Mouse (Mus musculus) megakaryocyte, embryonic 14.5 days (primary cell): ENCODE measurements around the gene Gm19410. TPM values are rescaled to one million over a fixed set of nuclear protein-coding genes. Genes with fewer than 3 reads are reported as not detected.

Experiments
- H3K27me3 ChIP-seq: replicated peaks from 2 replicates; pipeline ENCODE3; 2012; ENCODE audit warnings: inconsistent platforms
- H3K36me3 ChIP-seq: replicated peaks from 2 replicates; pipeline ENCODE3; 2012; ENCODE audit warnings: low read length, inconsistent platforms, mixed read lengths
- H3K4me1 ChIP-seq: 2 replicates; pipeline ENCODE4 v1.6.1; 2012; ENCODE audit warnings: inconsistent platforms
- H3K4me3 ChIP-seq: replicated peaks from 2 replicates; pipeline ENCODE3; 2012; ENCODE audit warnings: moderate library complexity, mild to moderate bottlenecking, inconsistent platforms
- H3K9me3 ChIP-seq: 2 replicates; pipeline ENCODE4 v1.6.1; 2012; ENCODE audit warnings: inconsistent platforms
- FLI1 ChIP-seq: IDR thresholded peaks from 2 replicates; pipeline ENCODE4 v1.6.1; 2012; ENCODE audit warnings: low read length, inconsistent platforms, mixed read lengths
- GATA1 ChIP-seq: IDR thresholded peaks from 3 replicates; pipeline ENCODE4 v1.6.1; 2012; ENCODE audit warnings: mixed read lengths, low read length, inconsistent platforms, borderline replicate concordance
- polyA plus RNA-seq: library from polyadenylated mRNA; stranded (reverse); fragments of >175 nt; gene quantifications from 2 replicates; pipeline ENCODE4 v1.2.3, GENCODE M21; 2012; ENCODE audit warnings: low replicate concordance; ENCODE audit not compliant: insufficient read depth

Gm19410 gene
- 0.02 TPM in 1 of 2 replicates, not detected in the other for polyA plus RNA-seq

- Histone ChIP-seq H3K4me3 (no peak within 1 kb of the TSS), H3K9me3 (0 out of 2 replicates have a peak, but pooled peaks cover 4% of the 10 kb centered on the region), H3K36me3 (no peaks in the 10 kb centered on the region), H3K27me3 (peaks cover 22% of the 10 kb centered on the region), H3K4me1 (peaks cover 3% of the 10 kb centered on the region; the same call in 1 of the 2 replicates)
- TF ChIP-seq FLI1 (no peak), GATA1 (no peak)
Observed at GRCm38 (mm10) chr8:35765499-35766193, at the start of gene Gm19410. TSS of gene Gm19410 (plus strand) at chr8:35765790.

GRCm38 (mm10) chr8:35730776-35731175 lies 34.8 kb upstream of the Gm19410 start:
- Histone ChIP-seq H3K4me1 (peaks cover 3% of the 10 kb centered on the region; the same call in 1 of the 2 replicates), H3K27me3 (no peaks in the 10 kb centered on the region), H3K9me3 (no peaks in the 10 kb centered on the region), H3K4me3 (no peak overlapping the region), H3K36me3 (no peaks in the 10 kb centered on the region)
- TF ChIP-seq GATA1 (no peak), FLI1 (no peak)

GRCm38 (mm10) chr8:35735438-35735837 lies 30.2 kb upstream of the Gm19410 start:
- H3K36me3 ChIP-seq, result no peaks in the 10 kb centered on the region
- TF ChIP-seq FLI1 (no peak), GATA1 (no peak)
- no peaks in the 10 kb centered on the region for H3K4me1 ChIP-seq
- no peaks in the 10 kb centered on the region for H3K9me3 ChIP-seq
- H3K27me3 ChIP-seq, result no peaks in the 10 kb centered on the region
- H3K4me3 ChIP-seq, result no peak overlapping the region

GRCm38 (mm10) chr8:35756202-35756601 lies 9.4 kb upstream of the Gm19410 start:
- TF ChIP-seq FLI1 (no peak), GATA1 (no peak)
- no peak overlapping the region for H3K4me3 ChIP-seq
- no peaks in the 10 kb centered on the region for H3K4me1 ChIP-seq
- no peaks in the 10 kb centered on the region for H3K9me3 ChIP-seq
- H3K36me3 ChIP-seq, result no peaks in the 10 kb centered on the region
- H3K27me3 ChIP-seq, result peaks cover 2% of the 10 kb centered on the region

DNA sequence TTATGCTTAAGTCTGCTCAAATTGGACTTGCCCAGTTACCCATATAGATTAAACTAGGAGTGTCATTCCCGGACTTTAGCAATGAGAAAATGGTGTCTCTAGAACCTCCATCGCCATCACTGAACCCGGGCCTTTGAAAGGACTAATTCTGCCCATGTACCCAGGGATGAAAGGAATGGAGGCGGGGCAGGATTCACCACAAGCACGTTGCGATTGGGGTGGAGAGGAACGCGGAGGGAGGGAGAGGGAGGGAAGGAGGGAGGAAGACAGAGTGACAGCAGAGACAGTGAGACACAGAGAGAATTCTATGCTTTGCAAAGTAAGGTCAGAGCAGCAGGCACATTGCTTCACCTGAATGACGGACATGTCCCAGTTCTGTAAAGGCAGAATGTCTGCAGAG lies 570 bp upstream of the Gm19410 start:
- no peaks in the 10 kb centered on the region for H3K36me3 ChIP-seq
- no peak overlapping the region for H3K4me3 ChIP-seq
- no peak for TF ChIP-seq FLI1
- TF ChIP-seq GATA1, result no peak
- H3K9me3 ChIP-seq, result 0 out of 2 replicates have a peak, but pooled peaks cover 4% of the 10 kb centered on the region
- H3K27me3 ChIP-seq, result peaks cover 22% of the 10 kb centered on the region
- peaks cover 3% of the 10 kb centered on the region; the same call in 1 of the 2 replicates for H3K4me1 ChIP-seq

- H3K4me3 ChIP-seq, result no peak overlapping the region
- H3K27me3 ChIP-seq, result no peaks in the 10 kb centered on the region
- H3K9me3 ChIP-seq, result no peaks in the 10 kb centered on the region
- no peaks in the 10 kb centered on the region for H3K4me1 ChIP-seq
- no peaks in the 10 kb centered on the region for H3K36me3 ChIP-seq
- TF ChIP-seq GATA1 (no peak), FLI1 (no peak)
Observed at GRCm38 (mm10) chr8:35773508-35773907, 7.9 kb downstream of the Gm19410 start.
